Mouse (Mus musculus) ovary, postnatal 10 days (tissue): ENCODE measurements around the gene Deup1.
"Not testable (repeated sequence)": the region's sequence is repeated elsewhere in the genome, so short reads cannot be mapped to it uniquely, and the experiment has no call there.

Experiments
- DNase-seq: peaks from one replicate; pipeline ENCODE4 v3.0.0; 2022; ENCODE audit warnings: low spot score

Deup1 gene

GRCm38 (mm10) chr9:15587157-15587854 lies 40.4 kb downstream of the Deup1 start:
- no peak for DNase-seq

GRCm38 (mm10) chr9:15585956-15586355 lies 41.8 kb downstream of the Deup1 start:
- DNase-seq: no peak

- no peak for DNase-seq
These were observed 43.5 kb downstream of the Deup1 start for GRCm38 (mm10) chr9:15584209-15584608.

GRCm38 (mm10) chr9:15582026-15582425 lies 45.7 kb downstream of the Deup1 start:
- no peak for DNase-seq

GRCm38 (mm10) chr9:15580176-15580575 lies 47.6 kb downstream of the Deup1 start:
- no peak for DNase-seq

GRCm38 (mm10) chr9:15578946-15579345 lies 48.8 kb downstream of the Deup1 start:
- no peak for DNase-seq

- no peak for DNase-seq
These were observed 49.3 kb downstream of the Deup1 start for GRCm38 (mm10) chr9:15578427-15578826.

- no peak for DNase-seq
These were observed 52.8 kb downstream of the Deup1 start for GRCm38 (mm10) chr9:15574750-15575454.

GRCm38 (mm10) chr9:15562353-15562752 lies 65.4 kb downstream of the Deup1 start:
- no peak for DNase-seq

- DNase-seq: no peak
These were observed 67.3 kb downstream of the Deup1 start for GRCm38 (mm10) chr9:15560451-15560850.

- DNase-seq: no peak
These were observed 74.4 kb downstream of the Deup1 start for GRCm38 (mm10) chr9:15553322-15553721.

GRCm38 (mm10) chr9:15551933-15552851 lies 75.5 kb downstream of the Deup1 start:
- no peak for DNase-seq

- not testable (repeated sequence) for DNase-seq
These were observed 76.7 kb downstream of the Deup1 start for GRCm38 (mm10) chr9:15551073-15551472.

GRCm38 (mm10) chr9:15550461-15550961 lies 77.2 kb downstream of the Deup1 start:
- DNase-seq: no peak

GRCm38 (mm10) chr9:15541735-15542354 lies 85.9 kb downstream of the Deup1 start:
- DNase-seq: no peak

- no peak for DNase-seq
These were observed 88.7 kb downstream of the Deup1 start for GRCm38 (mm10) chr9:15538979-15539533.

- no peak for DNase-seq
These were observed 90.2 kb downstream of the Deup1 start for GRCm38 (mm10) chr9:15537455-15538048.

GRCm38 (mm10) chr9:15536861-15537426 lies 90.8 kb downstream of the Deup1 start:
- DNase-seq: no peak

GRCm38 (mm10) chr9:15535418-15535817 lies 92.3 kb downstream of the Deup1 start:
- DNase-seq: no peak

GRCm38 (mm10) chr9:15534110-15534509 lies 93.6 kb downstream of the Deup1 start:
- no peak for DNase-seq
